Mouse (Mus musculus) megakaryocyte-erythroid progenitor cell, adult 5-6 weeks (primary cell): ENCODE measurements at regions not wholly inside any gene's neighbourhood (a gene's known extent, or its start where the extent isn't known, plus 50 kb on each side); places are given as distances from the start of the nearest gene placed in this dataset.
"Not testable (repeated sequence)": the region's sequence is repeated elsewhere in the genome, so short reads cannot be mapped to it uniquely, and the experiment has no call there.

Experiments
- ATAC-seq: replicated peaks from 2 replicates; pipeline ENCODE4 v1.8.0; 2016; ENCODE audit warnings: mild to moderate bottlenecking, inconsistent platforms; ENCODE audit not compliant: severe bottlenecking, poor library complexity, low FRiP score, low TSS enrichment

DNA sequence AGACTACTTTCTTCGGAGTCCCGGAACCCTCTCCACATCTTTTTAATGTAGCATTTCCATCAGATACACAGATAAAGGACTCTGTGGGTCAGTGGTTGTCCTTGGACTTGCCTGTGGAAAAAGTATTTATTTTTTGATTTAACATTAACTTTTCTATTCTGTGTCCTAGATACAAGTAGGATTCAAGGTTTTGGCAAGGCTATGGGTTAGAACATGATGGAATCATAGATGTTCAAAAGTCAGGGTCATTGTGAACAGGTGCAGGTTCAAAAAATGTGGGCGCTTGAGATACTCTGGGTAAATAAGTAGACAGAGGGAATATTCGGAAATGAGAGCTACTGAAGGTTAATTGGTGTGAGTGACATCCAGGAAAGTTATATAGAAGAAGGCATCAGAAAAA, 347.7 kb downstream of the Cypt12 start:
- no peak for ATAC-seq

DNA sequence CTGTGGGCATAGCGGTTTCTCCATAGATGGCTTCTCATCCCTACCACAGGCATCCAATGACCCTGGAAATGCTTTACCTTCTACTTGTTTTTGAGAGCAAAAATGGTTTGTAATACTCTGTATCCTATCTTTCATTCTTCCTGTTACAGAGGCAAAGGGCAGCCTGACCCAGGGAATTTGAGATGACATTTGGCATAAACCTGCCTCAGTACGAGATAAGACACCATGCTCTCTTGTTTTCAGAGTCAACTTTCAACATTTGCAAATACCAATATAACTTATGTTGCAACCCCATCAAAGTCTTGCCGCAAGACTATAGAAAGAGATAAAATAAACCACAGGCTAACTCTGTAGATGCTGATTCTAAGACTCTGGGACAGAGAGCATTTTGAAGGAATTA, 350.5 kb downstream of the Cypt12 start:
- ATAC-seq, result no peak

DNA sequence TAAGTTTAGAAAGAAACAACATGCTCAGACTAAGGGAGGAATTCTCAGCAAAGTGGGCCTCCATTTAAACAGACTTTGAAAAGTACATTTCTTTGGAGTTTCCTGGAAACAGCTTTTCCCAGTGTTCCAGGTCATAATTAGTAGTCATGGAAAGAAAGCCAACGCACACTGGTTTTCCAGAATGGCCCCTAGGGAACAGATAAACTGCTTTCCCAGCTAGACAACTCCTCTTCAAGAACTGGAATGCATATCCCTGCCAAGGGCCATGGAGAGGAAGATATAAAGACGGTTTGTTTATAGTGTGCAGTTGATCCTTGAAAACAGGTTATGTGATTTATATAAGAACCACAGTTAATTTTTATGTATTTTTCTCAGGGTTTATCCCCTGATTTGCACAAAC, 351.3 kb downstream of the Cypt12 start:
- no peak for ATAC-seq

DNA sequence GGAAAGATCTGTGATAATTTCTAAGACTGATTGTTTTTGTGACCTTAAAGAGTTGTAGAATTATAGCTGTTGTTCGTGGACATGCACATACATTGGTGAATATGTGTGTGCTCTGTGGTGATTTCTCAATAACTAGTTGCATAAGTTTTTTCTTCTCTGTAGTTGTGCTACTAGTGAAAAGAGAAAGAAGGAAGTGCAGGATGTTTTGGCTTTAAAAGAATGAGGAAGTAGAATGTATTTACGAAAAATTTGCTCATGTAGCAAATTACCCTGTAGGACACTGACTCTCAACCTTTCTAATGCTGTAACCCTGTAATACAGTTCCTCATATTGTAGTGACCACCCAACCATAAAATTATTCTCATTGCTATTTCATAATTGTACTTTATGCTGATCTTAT, 371.2 kb downstream of the Cypt12 start:
- ATAC-seq, result no peak

DNA sequence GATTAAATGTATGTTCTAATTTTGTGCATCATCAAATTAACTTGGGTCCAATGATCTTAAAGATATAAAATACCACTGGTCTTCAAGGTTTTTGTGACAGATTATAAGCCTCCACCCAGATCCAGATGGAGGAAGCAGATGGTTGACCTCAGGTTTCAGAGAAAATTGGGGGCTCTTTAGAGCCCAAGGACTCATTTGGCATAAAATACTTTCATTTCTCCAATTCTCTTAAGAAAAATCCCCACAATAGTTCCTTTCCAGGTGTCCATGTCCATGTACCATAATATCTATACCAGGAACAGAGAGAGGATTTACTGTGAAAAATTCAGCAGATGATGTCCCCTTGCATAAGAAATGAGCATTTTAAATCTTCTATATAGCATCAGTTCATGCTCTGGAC, 385.0 kb downstream of the Cypt12 start:
- no peak for ATAC-seq

DNA sequence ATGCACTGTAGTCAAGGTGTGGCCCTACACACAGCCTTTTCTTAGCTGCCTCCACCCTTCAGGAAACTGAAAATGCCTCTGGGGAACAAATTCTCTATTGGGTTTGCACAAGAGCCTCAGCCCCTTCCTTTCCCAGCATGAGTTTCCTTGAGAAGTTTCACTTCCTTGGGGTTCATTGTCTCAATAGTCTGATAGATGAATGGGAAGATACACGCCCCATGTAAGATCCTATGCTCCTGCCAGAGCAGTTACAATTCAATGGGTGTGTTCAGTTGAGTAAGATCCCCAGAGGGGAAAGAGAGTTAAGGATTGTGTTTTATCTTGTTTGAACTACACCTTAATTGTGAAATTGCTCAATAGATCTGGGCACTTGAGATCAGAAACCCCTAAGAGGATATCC, 391.0 kb downstream of the Cypt12 start:
- no peak for ATAC-seq

DNA sequence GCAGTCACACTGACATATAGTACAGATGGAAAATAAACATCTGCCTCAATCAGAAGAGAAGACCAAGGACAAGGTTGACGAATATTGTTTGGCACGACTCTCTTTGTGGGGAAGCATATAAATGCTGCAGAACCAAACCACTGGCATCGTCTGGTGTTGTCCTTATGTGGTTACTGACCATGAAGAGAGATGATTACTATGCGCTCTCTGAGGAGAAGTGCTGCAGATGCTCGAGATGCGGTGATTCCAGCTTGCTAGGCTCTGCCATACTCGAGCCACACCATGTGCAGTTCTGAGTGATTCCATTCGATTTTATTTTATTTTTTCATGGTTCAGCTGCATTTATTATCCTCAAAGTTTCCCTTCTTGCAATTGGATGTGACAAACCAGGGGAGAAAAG, 393.5 kb downstream of the Cypt12 start:
- ATAC-seq, result no peak

DNA sequence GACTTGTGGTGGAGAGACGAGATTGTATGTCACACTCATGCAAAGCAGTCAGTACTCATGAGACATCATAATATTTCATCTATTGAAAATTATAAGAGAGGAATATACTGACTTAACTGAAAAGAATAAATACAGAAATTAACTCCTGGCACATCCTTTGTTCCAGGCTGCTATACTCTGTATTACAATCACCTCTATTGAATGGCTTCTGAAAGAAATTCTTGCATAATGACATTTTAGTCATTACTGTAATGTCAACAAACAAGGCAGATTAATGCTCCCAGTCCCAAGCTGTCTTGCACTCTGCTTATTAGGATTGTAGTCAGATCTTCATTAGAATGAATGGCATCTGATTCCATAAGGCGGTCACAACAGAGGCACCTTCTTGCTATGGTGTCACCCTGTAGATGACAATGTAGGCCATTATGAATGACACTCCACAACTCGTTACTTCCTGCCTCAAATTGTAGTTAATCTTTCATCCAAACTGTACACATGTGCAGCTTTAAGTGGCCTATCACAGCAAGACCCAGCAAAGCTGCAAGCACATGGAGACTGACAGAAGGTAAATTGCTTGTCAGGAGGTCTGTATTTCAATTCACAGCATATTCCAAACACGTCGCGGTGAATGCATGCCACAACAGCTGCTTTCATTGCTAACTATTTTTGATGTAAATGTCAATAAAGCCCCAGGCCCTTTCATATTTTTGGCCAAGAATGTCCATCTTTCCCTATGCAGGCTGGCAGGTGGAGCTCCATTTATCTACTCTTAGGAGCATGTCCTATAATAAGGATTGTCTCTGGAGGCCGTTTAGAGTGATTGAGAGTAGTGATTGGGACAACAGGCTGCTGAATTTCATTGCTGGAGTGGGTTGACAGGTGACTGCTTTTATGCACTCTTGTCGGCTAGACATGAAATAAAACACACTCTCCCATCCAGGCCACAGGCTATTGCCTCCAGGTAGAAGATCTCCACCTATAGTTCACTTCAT, 430.1 kb downstream of the Cypt12 start:
- no peak for ATAC-seq

DNA sequence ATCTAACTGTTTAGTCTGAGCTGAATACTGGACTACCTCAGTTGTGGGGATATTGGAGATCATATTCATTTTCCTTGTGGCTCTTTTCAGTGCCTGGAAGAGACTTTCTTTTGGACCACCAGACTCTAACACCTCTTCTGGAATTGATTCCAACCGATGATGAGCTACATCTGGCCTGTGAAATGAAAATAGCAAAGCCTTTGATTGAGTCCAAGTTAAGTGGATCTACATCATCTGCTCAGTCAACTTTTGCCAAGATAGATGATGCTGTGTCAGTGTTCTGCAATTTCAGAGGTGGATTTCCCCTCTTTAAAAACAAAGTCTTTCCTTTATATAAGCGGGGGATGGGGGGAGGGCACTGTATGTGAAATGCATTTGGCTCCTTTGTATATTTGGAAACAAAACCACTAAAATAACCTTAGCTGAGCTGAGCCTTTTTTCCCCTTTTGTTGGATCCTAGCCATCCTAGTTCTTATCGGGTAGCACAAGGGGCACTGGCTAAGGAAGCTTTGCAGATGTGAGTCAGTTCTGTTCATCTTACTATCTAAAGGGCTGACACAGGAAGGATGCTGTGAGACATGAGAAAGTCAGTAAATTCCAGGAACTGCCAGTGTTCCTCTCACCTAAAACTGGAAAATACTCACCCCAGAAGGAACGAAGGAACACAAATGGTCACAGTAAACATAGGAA, 473.8 kb downstream of the Cypt12 start:
- no peak for ATAC-seq

DNA sequence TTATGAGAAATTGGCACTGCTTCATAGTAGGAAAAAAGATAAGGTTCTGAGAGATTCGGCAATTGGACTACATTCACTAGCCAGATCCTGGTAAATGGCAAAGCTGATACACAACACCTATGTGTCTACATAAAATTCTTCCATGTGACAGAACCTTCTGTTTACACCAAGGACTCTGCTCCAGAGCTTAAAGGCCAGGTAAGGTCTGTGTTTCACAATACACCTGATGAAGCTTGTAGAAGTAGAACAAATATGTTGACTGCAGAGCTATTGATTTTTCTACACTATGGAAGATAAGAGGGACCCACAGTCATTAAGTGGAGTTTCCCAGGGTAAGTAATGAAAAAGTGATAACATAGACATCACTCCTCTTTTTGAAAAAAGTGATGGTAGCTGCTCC, 480.7 kb downstream of the Cypt12 start:
- ATAC-seq, result no peak

DNA sequence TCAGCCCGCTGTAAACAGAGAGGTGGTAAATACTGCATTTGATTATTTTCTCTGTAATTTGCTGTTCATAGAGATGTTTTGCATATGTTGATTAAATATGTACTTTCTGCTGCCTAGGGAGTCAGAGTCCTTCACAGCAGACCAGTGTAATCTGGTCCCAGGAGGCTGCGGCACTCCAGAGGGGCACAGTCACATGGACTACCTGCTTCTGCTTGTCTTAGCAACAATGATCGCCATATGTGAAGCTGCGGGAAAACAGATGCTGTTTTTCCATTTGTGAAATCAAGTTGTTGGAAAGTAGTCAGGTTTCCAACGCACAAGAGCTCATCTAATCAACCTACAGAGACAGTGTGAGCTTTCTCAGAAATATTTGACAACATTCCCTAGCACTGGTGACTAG, 490.6 kb downstream of the Cypt12 start:
- ATAC-seq, result no peak

DNA sequence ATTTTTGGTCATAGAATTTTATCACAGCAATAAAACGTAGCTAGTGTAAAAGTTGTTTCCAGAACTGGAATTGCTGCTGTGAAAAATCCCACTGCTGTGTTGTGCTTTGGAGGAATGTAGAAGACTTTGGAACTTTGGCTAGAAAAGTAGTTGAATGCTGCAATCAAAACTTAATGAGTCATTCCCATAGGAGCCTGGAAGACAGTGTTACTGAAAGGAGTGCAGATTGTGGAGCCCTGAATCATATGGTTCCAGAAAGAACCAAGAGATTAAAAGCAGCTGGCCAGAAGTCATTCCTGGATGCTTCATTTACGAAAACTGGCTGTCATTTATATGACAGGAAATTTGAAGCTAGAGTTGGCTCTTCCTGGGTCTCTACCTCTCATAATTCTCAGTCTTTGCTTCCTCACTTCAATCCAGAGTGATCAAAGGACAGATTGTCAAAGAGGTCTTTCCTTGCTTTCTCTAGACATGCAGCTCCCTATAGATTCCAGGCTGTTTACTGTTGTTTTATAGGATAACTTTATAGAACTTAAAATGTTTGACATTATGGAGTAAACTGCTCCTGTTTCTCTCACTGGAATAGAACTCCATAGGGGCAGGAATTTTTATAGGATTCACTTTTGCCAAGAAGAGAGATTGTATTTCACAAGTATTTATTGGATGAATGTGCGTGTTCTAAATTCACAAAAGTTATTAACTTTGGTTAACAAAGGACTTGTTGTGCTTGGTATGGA, 504.2 kb downstream of the Cypt12 start:
- no peak for ATAC-seq

DNA sequence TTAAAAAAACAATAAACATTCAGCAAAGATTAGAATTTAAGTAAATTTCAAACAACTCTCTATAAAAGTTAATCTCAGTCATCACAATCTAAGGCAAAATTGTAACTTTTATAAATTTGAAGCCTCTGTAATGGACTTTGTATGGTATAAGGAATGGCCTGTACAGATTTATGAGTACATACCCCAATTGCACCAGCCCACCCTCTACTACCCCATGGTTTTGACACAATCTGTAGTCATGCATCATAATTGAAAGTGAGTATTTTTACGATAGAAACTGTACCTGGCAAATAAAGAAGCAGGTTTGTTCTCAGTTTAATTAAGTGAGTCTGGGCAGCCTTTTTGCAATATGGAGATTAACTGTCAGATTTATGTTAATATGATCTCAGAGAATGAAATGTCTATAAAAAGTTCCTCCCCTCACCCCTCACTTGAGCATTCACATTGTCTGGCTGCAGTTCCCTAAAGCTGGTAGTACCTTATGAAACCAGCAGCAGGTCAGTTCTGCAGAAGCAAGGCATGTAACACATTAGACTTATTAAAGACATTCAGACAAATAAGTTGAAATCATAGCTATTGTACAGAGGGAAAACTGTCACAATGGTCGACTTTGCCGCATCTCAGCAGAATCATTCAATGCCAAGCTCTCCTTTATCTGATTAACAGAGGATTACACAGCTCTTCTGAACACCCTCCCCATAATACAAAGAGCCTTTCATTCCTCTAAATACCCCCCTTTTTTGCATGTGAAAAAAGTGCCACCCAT, 505.2 kb downstream of the Cypt12 start:
- no peak for ATAC-seq

DNA sequence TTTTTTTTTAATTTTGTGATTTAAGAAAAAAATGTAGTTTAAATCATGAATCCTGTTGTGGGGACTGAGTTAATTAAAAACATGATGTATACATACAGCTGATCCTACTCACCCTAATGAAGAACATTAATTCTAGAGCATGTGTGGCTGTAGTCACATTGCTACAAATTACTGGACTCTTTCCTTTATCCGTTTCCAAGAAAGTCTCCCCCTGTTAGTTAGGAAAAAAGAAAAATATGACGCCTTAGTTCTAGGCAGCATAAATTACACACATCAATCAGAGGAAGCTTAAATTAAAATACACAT, 505.7 kb downstream of the Cypt12 start:
- ATAC-seq, result no peak

DNA sequence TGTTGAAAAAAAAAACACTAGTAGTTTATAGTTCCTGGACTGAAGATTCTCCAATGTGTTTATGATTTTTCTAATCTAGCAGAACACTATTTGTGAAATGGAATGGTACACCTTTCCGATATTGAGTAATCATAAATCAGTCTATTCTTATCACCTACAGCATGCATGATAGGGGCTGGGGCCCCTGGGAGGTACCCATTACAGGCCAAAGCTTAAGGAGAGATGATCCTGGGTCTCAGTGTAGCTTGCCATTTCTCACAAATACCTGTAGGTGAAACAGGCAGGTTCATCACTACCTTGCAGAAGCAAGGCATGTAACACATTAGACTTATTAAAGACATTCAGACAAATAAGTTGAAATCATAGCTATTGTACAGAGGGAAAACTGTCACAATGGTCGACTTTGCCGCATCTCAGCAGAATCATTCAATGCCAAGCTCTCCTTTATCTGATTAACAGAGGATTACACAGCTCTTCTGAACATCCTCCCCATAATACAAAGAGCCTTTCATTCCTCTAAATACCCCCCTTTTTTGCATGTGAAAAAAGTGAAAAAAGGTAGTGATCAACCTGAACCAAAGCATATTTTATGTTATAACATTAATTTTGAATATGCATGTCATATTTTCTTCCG, 506.5 kb downstream of the Cypt12 start:
- not testable (repeated sequence) for ATAC-seq

DNA sequence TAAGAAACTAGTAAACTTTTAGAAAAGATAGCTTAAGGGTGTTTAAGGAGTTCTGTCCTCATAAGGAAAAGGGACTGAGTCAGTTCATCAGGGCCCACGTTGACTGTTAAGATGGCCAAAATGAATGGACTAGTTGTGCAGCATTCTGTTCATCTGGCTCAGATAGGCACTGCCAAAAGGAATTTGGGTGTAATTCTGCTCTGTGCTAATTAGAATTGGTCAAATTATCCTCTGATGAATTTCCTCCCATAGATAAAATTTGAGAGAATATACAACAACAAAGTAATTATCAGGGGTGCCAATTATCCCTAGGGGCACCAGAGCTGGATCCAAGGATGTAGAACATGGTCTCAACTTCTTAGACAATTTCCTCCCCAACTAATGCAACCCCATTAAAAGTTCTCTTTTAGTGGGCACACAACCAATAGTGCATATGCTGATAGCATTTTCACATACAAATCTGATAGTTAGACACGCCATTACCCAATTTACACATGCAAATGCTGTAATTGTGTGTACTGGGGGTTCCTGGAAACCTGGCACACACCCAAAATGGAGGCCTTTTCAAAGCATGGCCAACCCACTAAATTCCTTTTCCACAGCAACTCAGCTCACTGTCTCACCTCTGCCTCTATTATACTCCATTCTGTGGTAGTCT, 508.0 kb downstream of the Cypt12 start:
- ATAC-seq, result no peak

DNA sequence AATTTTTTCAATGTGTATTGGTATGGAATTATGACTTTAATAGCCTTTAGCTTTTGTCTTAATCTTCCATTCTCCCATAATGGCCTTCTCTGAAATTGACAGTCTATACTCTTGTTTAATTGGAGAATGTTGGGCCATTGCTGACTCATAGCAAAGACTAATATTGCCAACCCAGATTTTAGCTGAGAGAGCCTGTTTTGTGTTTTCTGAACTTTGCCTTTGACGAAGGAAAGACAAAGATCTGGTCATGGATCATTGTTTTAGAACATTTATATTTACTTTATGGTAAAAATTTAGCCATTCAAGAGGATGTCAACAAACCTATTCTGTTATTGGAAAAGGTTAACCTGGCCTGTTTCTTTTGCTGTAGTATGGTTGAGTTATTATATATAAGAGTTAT, 512.1 kb downstream of the Cypt12 start:
- ATAC-seq, result no peak

DNA sequence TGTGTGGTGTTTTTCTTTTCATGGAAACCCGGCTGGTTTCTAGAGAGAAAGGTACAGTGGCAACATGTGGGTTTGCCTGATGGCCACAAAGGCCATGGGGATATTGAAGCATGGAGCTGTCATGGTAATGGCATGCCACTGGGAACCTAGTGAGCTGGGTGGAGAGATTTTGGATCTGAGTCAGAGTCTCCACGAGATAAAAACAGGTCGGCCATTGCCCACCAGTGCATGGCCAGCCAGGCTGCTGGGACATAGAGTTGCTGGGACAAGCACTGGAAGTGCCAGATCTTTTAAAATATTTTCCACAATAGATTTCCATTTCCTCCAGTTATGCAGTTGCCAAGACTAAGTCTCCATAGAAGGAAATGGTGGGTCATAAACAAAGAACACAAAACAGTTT, 523.6 kb downstream of the Cypt12 start:
- no peak for ATAC-seq

DNA sequence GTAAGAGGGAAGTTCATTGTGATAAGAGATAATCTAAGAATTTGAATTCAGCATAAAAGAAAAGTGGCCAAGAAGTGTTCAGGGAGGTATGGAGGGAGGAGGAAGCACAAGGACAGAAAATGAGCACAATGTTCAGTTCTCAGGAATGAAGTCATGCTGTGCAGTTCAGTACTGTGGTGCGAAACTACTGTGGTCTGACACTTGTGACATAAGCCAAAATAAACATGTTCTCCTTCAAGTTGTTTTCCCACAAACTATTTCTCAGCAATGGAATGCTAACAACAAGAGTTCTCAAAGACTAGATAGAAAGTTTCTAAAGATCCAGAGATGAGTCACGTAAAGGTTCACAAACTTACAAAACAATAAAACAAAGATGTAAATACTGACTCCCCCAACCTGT, 531.3 kb downstream of the Cypt12 start:
- ATAC-seq, result no peak
